Mouse (Mus musculus) C2C12 (cell line): ENCODE results near the gene Sp7.

Source experiments
- CTCF ChIP-seq: IDR thresholded peaks from one replicate; pipeline ENCODE4 v1.5.1; 2011; ENCODE audit not compliant: control insufficient read depth, insufficient read depth, insufficient read length
- MYOG ChIP-seq: IDR thresholded peaks from one replicate; pipeline ENCODE4 v1.6.1; 2011; ENCODE audit not compliant: control insufficient read depth, insufficient read length; ENCODE audit errors: extremely low read depth

DNA sequence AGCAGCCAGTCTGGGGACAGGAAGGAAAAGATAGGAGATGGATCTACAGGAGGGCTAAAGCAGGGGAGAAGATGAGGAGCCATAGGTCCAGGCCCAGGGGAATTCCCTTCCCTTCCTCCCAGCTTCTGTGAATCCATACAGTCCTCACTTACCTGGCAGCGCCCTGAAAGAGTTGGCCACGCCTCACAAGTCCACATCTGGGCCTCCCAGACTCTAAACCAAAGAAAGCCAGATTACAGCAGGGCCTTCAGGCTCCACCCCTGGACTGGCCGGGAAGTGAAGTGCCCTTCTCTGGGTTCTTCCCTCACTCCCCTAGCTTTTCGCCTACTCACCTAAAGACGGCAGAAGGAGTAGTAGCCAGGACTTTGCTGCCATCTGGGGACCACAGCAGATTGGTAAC is 27.4 kb downstream of the Sp7 start:
- TF ChIP-seq CTCF (no peak), MYOG (no peak)
